In genomic region chr8:84725941-84726259, GRCm38 (mm10) we compare ENCODE assay signal across 8 mouse cellular contexts. TPM values are rescaled to one million over a fixed set of nuclear protein-coding genes. Genes with fewer than 3 reads are reported as not detected.
DNase-seq lines count a peak whose midpoint lies in the region; ATAC-seq and TF ChIP-seq lines count a peak whose summit lies in the region.

No protein-coding gene starts in this region.

- no peak for TF ChIP-seq EP300 in liver, embryonic 14.5 days (IDR thresholded peaks at IDR 0.05; ENCODE audit: low read depth)

- no peak overlapping the region for H3K4me3 ChIP-seq in testis, adult 2 months (ENCODE audit: control insufficient read depth, low read depth, low read length)
- peak overlapping the region; percentile 67 for H3K4me3 ChIP-seq in erythroblast, embryonic 14.5 days (replicated peaks)
- H3K4me3 ChIP-seq in hindbrain, embryonic 15.5 days: no peak overlapping the region
- H3K4me3 ChIP-seq in liver, embryonic 14.5 days (ENCODE audit: insufficient read depth in 1 of 2, low read depth in 2 of 2, low read length in 2 of 2): peak overlapping the region in 1 of 2 experiments; percentile 73; a peak in 1 of 4 replicates
- no peak overlapping the region for H3K4me3 ChIP-seq in stomach, embryonic 14.5 days (ENCODE audit: low read depth, low read length)

- ATAC-seq in hindbrain, embryonic 15.5 days (ENCODE audit: low FRiP score, low read depth): no peak
- ATAC-seq in liver, embryonic 14.5 days (ENCODE audit: insufficient read depth): no peak
- no peak for ATAC-seq in stomach, embryonic 14.5 days (ENCODE audit: insufficient number of reproducible peaks, insufficient read depth, low FRiP score, low read depth)

- intact Hi-C loops in left cerebral cortex, postnatal 14 days (cut with DNase I): no loop called here

- H3K9me3 ChIP-seq in erythroblast, embryonic 14.5 days (ENCODE audit: control insufficient read depth, low read length): peaks cover 3% of the 10 kb centered on the region
- H3K9me3 ChIP-seq in hindbrain, embryonic 15.5 days: no peaks in the 10 kb centered on the region
- H3K9me3 ChIP-seq in liver, embryonic 14.5 days (ENCODE audit: control insufficient read depth, low read length): no peaks in the 10 kb centered on the region
- H3K9me3 ChIP-seq in stomach, embryonic 14.5 days (ENCODE audit: control insufficient read depth, low read depth, low read length): no peaks in the 10 kb centered on the region

- H3K4me1 ChIP-seq in testis, adult 2 months (ENCODE audit: control insufficient read depth, insufficient read depth, low read length): peaks cover 13% of the 10 kb centered on the region
- peaks cover 100% of the 10 kb centered on the region for H3K4me1 ChIP-seq in erythroblast, embryonic 14.5 days (ENCODE audit: control insufficient read depth)
- peaks cover 67% of the 10 kb centered on the region for H3K4me1 ChIP-seq in hindbrain, embryonic 15.5 days (replicated peaks)
- H3K4me1 ChIP-seq in liver, embryonic 14.5 days (replicated peaks; ENCODE audit: control insufficient read depth in 2 of 2, insufficient read depth in 2 of 2, low read length in 1 of 2): peaks cover 76 to 83% of the 10 kb centered on the region in 2 experiments
- peaks cover 48% of the 10 kb centered on the region for H3K4me1 ChIP-seq in stomach, embryonic 14.5 days (ENCODE audit: control insufficient read depth, insufficient read depth, low read length)

- WGBS in hindbrain, embryonic 15.5 days: 27% methylated on average over 3 of the region's 3 CpGs
- WGBS in liver, embryonic 14.5 days (ENCODE audit: insufficient replicate concordance): 21% methylated on average over 3 of the region's 3 CpGs
- 30% methylated on average over 3 of the region's 3 CpGs for whole genome bisulfite sequencing in stomach, embryonic 14.5 days

- DNase-seq in testis, postnatal 10 days (ENCODE audit: low spot score): no peak
- no peak for DNase-seq in liver, embryonic 14.5 days (ENCODE audit: low read depth in 3 of 3, low spot score in 3 of 3)
- no peak for DNase-seq in right cerebral cortex, postnatal 4 days
- no peak for DNase-seq in left cerebral cortex, postnatal 14 days (ENCODE audit: low spot score in 2 of 2)

- 0 out of 2 replicates have a peak overlapping the region, but pooled peaks have one; percentile 27 for H3K27ac ChIP-seq in testis, adult 2 months (ENCODE audit: control insufficient read depth, insufficient read depth, low read depth, low read length)
- H3K27ac ChIP-seq in hindbrain, embryonic 15.5 days (replicated peaks): peak overlapping the region; percentile 64
- H3K27ac ChIP-seq in liver, embryonic 14.5 days: peak overlapping the region; percentile 96
- peak overlapping the region; percentile 27; the same call in 1 of the 2 replicates for H3K27ac ChIP-seq in stomach, embryonic 14.5 days (ENCODE audit: low read length)

- H3K9ac ChIP-seq in hindbrain, embryonic 15.5 days: no peak overlapping the region
- peak overlapping the region; percentile 92 for H3K9ac ChIP-seq in liver, embryonic 14.5 days (replicated peaks)
- H3K9ac ChIP-seq in stomach, embryonic 14.5 days (replicated peaks; ENCODE audit: low read depth, low read length): no peak overlapping the region

- no peaks in the 10 kb centered on the region for H3K27me3 ChIP-seq in testis, adult 2 months (ENCODE audit: control insufficient read depth, insufficient read depth, low read length)
- H3K27me3 ChIP-seq in erythroblast, embryonic 14.5 days (ENCODE audit: control insufficient read depth): no peaks in the 10 kb centered on the region
- H3K27me3 ChIP-seq in hindbrain, embryonic 15.5 days: no peaks in the 10 kb centered on the region
- no peaks in the 10 kb centered on the region for H3K27me3 ChIP-seq in liver, embryonic 14.5 days (ENCODE audit: control insufficient read depth, insufficient read depth, low read length)
- H3K27me3 ChIP-seq in stomach, embryonic 14.5 days (ENCODE audit: control insufficient read depth, insufficient read depth, low read length): no peaks in the 10 kb centered on the region

- H3K36me3 ChIP-seq in testis, adult 2 months (ENCODE audit: control insufficient read depth, insufficient read depth, low read length): no peaks in the 10 kb centered on the region
- peaks cover 83% of the 10 kb centered on the region for H3K36me3 ChIP-seq in erythroblast, embryonic 14.5 days (ENCODE audit: control insufficient read depth)
- no peaks in the 10 kb centered on the region for H3K36me3 ChIP-seq in hindbrain, embryonic 15.5 days
- peaks cover 2% of the 10 kb centered on the region for H3K36me3 ChIP-seq in liver, embryonic 14.5 days (replicated peaks; ENCODE audit: control insufficient read depth, insufficient read depth, low read depth)
- peaks cover 31% of the 10 kb centered on the region for H3K36me3 ChIP-seq in stomach, embryonic 14.5 days (ENCODE audit: control insufficient read depth, insufficient read depth, low read length)

- no peak overlapping the region for H3K4me2 ChIP-seq in hindbrain, embryonic 15.5 days
- peak overlapping the region; percentile 100 for H3K4me2 ChIP-seq in liver, embryonic 14.5 days (ENCODE audit: low read depth)
- H3K4me2 ChIP-seq in stomach, embryonic 14.5 days (replicated peaks; ENCODE audit: low read depth, low read length): no peak overlapping the region; the same call in 1 of the 2 replicates

- TF ChIP-seq POLR2A in testis, adult 2 months (IDR thresholded peaks at IDR 0.05; ENCODE audit: control insufficient read depth, low read depth, low read length): no peak

- 0 out of 2 replicates have a peak, but pooled peaks have one; percentile 32 for TF ChIP-seq CTCF in testis, adult 2 months (IDR thresholded peaks at IDR 0.05; ENCODE audit: control insufficient read depth, insufficient read depth, insufficient replicate concordance, low read depth, low read length)
- TF ChIP-seq CTCF in liver, embryonic 14.5 days (IDR thresholded peaks at IDR 0.05; ENCODE audit: low read depth): peak; percentile 80

RNA-seq across cellular contexts. Expression of gene G430095P16Rik, which starts 3.1 kb away (rescaled TPM):
- polyA plus RNA-seq in testis, adult 2 months (2012; rRNA removed): 0.32 TPM in 2 replicates
- 11.0 and 11.9 TPM in 2 replicates for polyA plus RNA-seq in erythroblast, embryonic 14.5 days (2012)
- polyA plus RNA-seq in hindbrain, embryonic 15.5 days (2015; fragmentation: Nextera tagmentation; extraction: Ambion mirVana): 1.2 and 1.7 TPM in 2 replicates
- 10.9 and 11.9 TPM in 2 replicates for polyA plus RNA-seq in liver, embryonic 14.5 days (2012; rRNA removed)
- polyA plus RNA-seq in liver, embryonic 14.5 days (2014; fragmentation: Nextera tagmentation; extraction: Ambion mirVana): 8.3 and 10.3 TPM in 2 replicates
- 2.8 and 5.0 TPM in 2 replicates for polyA plus RNA-seq in stomach, embryonic 14.5 days (2014; fragmentation: Nextera tagmentation; extraction: Ambion mirVana)
- not detected for total RNA-seq in left cerebral cortex, postnatal 14 days (2021)

RNA-seq across cellular contexts. Expression of gene Lyl1, which starts 24.6 kb away (rescaled TPM):
- 0.93 and 1.2 TPM in 2 replicates for polyA plus RNA-seq in testis, adult 2 months (2012; rRNA removed)
- polyA plus RNA-seq in erythroblast, embryonic 14.5 days (2012): 61.4 and 62.8 TPM in 2 replicates
- polyA plus RNA-seq in hindbrain, embryonic 15.5 days (2015; fragmentation: Nextera tagmentation; extraction: Ambion mirVana): 3.1 and 3.6 TPM in 2 replicates
- polyA plus RNA-seq in liver, embryonic 14.5 days (2012; rRNA removed): 45.4 and 46.2 TPM in 2 replicates
- 55.6 and 57.7 TPM in 2 replicates for polyA plus RNA-seq in liver, embryonic 14.5 days (2014; fragmentation: Nextera tagmentation; extraction: Ambion mirVana)
- polyA plus RNA-seq in stomach, embryonic 14.5 days (2014; fragmentation: Nextera tagmentation; extraction: Ambion mirVana): 4.6 and 5.0 TPM in 2 replicates
- 1 to 10 TPM; 2.7 to 4.3 TPM for total RNA-seq in left cerebral cortex, postnatal 14 days (2021)

RNA-seq across cellular contexts. Expression of gene Nacc1, which starts 38.2 kb away (rescaled TPM):
- 27.5 and 28.2 TPM in 2 replicates for polyA plus RNA-seq in testis, adult 2 months (2012; rRNA removed)
- polyA plus RNA-seq in erythroblast, embryonic 14.5 days (2012): 7.0 and 8.5 TPM in 2 replicates
- polyA plus RNA-seq in hindbrain, embryonic 15.5 days (2015; fragmentation: Nextera tagmentation; extraction: Ambion mirVana): 13.6 and 16.1 TPM in 2 replicates
- polyA plus RNA-seq in liver, embryonic 14.5 days (2012; rRNA removed): 19.0 and 21.2 TPM in 2 replicates
- polyA plus RNA-seq in liver, embryonic 14.5 days (2014; fragmentation: Nextera tagmentation; extraction: Ambion mirVana): 6.3 and 7.6 TPM in 2 replicates
- polyA plus RNA-seq in stomach, embryonic 14.5 days (2014; fragmentation: Nextera tagmentation; extraction: Ambion mirVana): 25.1 and 25.7 TPM in 2 replicates
- total RNA-seq in left cerebral cortex, postnatal 14 days (2021): 10 to 100 TPM; 90.2 to 91.9 TPM

RNA-seq across cellular contexts. Expression of gene Trmt1, which starts 39.8 kb away (rescaled TPM):
- polyA plus RNA-seq in testis, adult 2 months (2012; rRNA removed): 131 and 161 TPM in 2 replicates
- 8.9 and 9.0 TPM in 2 replicates for polyA plus RNA-seq in erythroblast, embryonic 14.5 days (2012)
- 62.5 and 65.9 TPM in 2 replicates for polyA plus RNA-seq in hindbrain, embryonic 15.5 days (2015; fragmentation: Nextera tagmentation; extraction: Ambion mirVana)
- polyA plus RNA-seq in liver, embryonic 14.5 days (2012; rRNA removed): 37.5 and 37.6 TPM in 2 replicates
- 27.4 and 34.1 TPM in 2 replicates for polyA plus RNA-seq in liver, embryonic 14.5 days (2014; fragmentation: Nextera tagmentation; extraction: Ambion mirVana)
- polyA plus RNA-seq in stomach, embryonic 14.5 days (2014; fragmentation: Nextera tagmentation; extraction: Ambion mirVana): 64.6 and 65.7 TPM in 2 replicates
- total RNA-seq in left cerebral cortex, postnatal 14 days (2021): 10 to 100 TPM; 89.3 to 96.7 TPM

Comparison
In these comparisons a context has a peak if more than half of its experiments do, and no peak if none do; other contexts are left out.
1. H3K27ac ChIP-seq: peak in every context shown above with its lines; median percentile 96 in liver, embryonic 14.5 days; 64 in hindbrain, embryonic 15.5 days; 27 in testis, adult 2 months; 27 in stomach, embryonic 14.5 days.